Mouse (Mus musculus) inflammation-experienced regulatory T-cells, adult 6 months (primary cell): Measurements from ENCODE around the gene Slc22a16. TPM values are rescaled to one million over a fixed set of nuclear protein-coding genes. Genes with fewer than 3 reads are reported as not detected.

Source experiments
- ATAC-seq: one replicate; pipeline ENCODE4 v1.8.0; 2017
- polyA plus RNA-seq, 3 experiments: library from polyadenylated mRNA; unstranded; fragments of 100-300 nt; shearing (Covaris generic); gene quantifications; one replicate each; pipeline ENCODE4 v1.2.1; 2017

Slc22a16 gene
- polyA plus RNA-seq, 3 experiments from 2014 or later: not detected

- no peak for ATAC-seq
Measured at GRCm38 (mm10) chr10:40617973-40618372, 47.8 kb downstream of the Slc22a16 start.

- ATAC-seq: no peak
Measured at GRCm38 (mm10) chr10:40619760-40620159, 49.6 kb downstream of the Slc22a16 start.

GRCm38 (mm10) chr10:40629140-40629539 lies 59.0 kb downstream of the Slc22a16 start:
- ATAC-seq: no peak

GRCm38 (mm10) chr10:40629656-40630311 lies 59.6 kb downstream of the Slc22a16 start, which contains the start of gene Ddo:
Gene Ddo (plus strand): TSS chr10:40630011.
- ATAC-seq: no peak

GRCm38 (mm10) chr10:40630457-40630856 lies 60.3 kb downstream of the Slc22a16 start:
- ATAC-seq: no peak

GRCm38 (mm10) chr10:40630961-40631360 lies 60.8 kb downstream of the Slc22a16 start:
- ATAC-seq: no peak

GRCm38 (mm10) chr10:40632087-40632486 lies 62.0 kb downstream of the Slc22a16 start:
- ATAC-seq: no peak

- no peak for ATAC-seq
Measured at GRCm38 (mm10) chr10:40637331-40637730, 67.2 kb downstream of the Slc22a16 start.

- ATAC-seq: no peak
Measured at GRCm38 (mm10) chr10:40638276-40638675, 68.1 kb downstream of the Slc22a16 start.

GRCm38 (mm10) chr10:40638823-40639819 lies 69.0 kb downstream of the Slc22a16 start:
- no peak for ATAC-seq

- no peak for ATAC-seq
Measured at GRCm38 (mm10) chr10:40640406-40640805, 70.3 kb downstream of the Slc22a16 start.

GRCm38 (mm10) chr10:40641901-40642300 lies 71.8 kb downstream of the Slc22a16 start:
- no peak for ATAC-seq

GRCm38 (mm10) chr10:40643126-40643525 lies 73.0 kb downstream of the Slc22a16 start:
- no peak for ATAC-seq

- no peak for ATAC-seq
Measured at GRCm38 (mm10) chr10:40644456-40644855, 74.3 kb downstream of the Slc22a16 start.

- ATAC-seq: no peak
Measured at GRCm38 (mm10) chr10:40645346-40645745, 75.2 kb downstream of the Slc22a16 start.

GRCm38 (mm10) chr10:40648776-40649175 lies 78.6 kb downstream of the Slc22a16 start:
- ATAC-seq: no peak

GRCm38 (mm10) chr10:40649634-40650033 lies 79.5 kb downstream of the Slc22a16 start:
- ATAC-seq: no peak

GRCm38 (mm10) chr10:40651676-40652075 lies 81.5 kb downstream of the Slc22a16 start:
- no peak for ATAC-seq

Other genes with a start within 250 kb of the Slc22a16 start
- 10 to 100 TPM in 2 of 3 experiments, 1 to 10 TPM in 1; 8.7 to 15.9 (median 12.1) TPM for gene Cdk19, start 230.8 kb upstream of the Slc22a16 start, polyA plus RNA-seq
- gene Ddo, start 59.7 kb downstream of the Slc22a16 start, polyA plus RNA-seq: not detected
- not detected for gene Mettl24, start 112.9 kb downstream of the Slc22a16 start, polyA plus RNA-seq